Mouse (Mus musculus): ENCODE data around the gene Ascl5. TPM values are rescaled to one million over a fixed set of nuclear protein-coding genes. Genes with fewer than 3 reads are reported as not detected.

Gene Ascl5
- 0.46 TPM in 1 of 2 replicates, not detected in the other for total RNA-seq (2014; rRNA removed)
- 0.36 and 0.90 TPM in 2 replicates for polyA plus RNA-seq (2015; fragmentation: Nextera tagmentation; extraction: Ambion mirVana)

GRCm38 (mm10) chr1:136050312-136051012 is at the start of gene Ascl5:
Gene Ascl5 (plus strand): TSS chr1:136050804.
- no peak for DNase-seq
- Histone ChIP-seq H3K4me1 (ENCODE audit: insufficient read depth) (peaks cover 7% of the 10 kb centered on the region), H3K9me3 (ENCODE audit: low read length) (no peaks in the 10 kb centered on the region), H3K27ac (ENCODE audit: low read depth, low read length) (no peak within 1 kb of the TSS), H3K27me3 (ENCODE audit: insufficient read depth, low read length) (peaks cover 15% of the 10 kb centered on the region; the same call in 1 of the 2 replicates), H3K4me2 (ENCODE audit: low read depth) (peak within 1 kb of the TSS; percentile 63), H3K4me3 (ENCODE audit: low read depth, low read length) (peak within 1 kb of the TSS; percentile 39), H3K9ac (peak within 1 kb of the TSS; percentile 54), H3K36me3 (ENCODE audit: insufficient read depth) (no peaks in the 10 kb centered on the region)
- no peak for ATAC-seq
- TF ChIP-seq CTCF (IDR thresholded peaks at IDR 0.05; ENCODE audit: low read depth) = no peak
- 22% methylated on average over 29 of the region's 29 CpGs for WGBS

GRCm38 (mm10) chr1:136001438-136001837 is 49.2 kb upstream of the Ascl5 start:
- no peak overlapping the region for H3K4me3 ChIP-seq (ENCODE audit: low read depth, low read length)
- DNase-seq (no peak), ATAC-seq (no peak)
- WGBS = 90% methylated on average over 2 of the region's 2 CpGs
- no peak overlapping the region for H3K9ac ChIP-seq
- no peak overlapping the region for H3K4me2 ChIP-seq (ENCODE audit: low read depth)
- H3K4me1 ChIP-seq (ENCODE audit: insufficient read depth) = no peaks in the 10 kb centered on the region
- no peaks in the 10 kb centered on the region for H3K36me3 ChIP-seq (ENCODE audit: insufficient read depth)
- H3K27me3 ChIP-seq (ENCODE audit: insufficient read depth, low read length) = no peaks in the 10 kb centered on the region
- no peaks in the 10 kb centered on the region for H3K9me3 ChIP-seq (ENCODE audit: low read length)
- no peak for TF ChIP-seq CTCF (IDR thresholded peaks at IDR 0.05; ENCODE audit: low read depth)
- no peak overlapping the region for H3K27ac ChIP-seq (ENCODE audit: low read depth, low read length)

- no peak for TF ChIP-seq CTCF (IDR thresholded peaks at IDR 0.05; ENCODE audit: low read depth)
- DNase-seq = no peak
- Histone ChIP-seq H3K36me3 (ENCODE audit: insufficient read depth) (no peaks in the 10 kb centered on the region), H3K27ac (ENCODE audit: low read depth, low read length) (no peak within 1 kb of the TSS), H3K9me3 (ENCODE audit: low read length) (no peaks in the 10 kb centered on the region), H3K4me2 (ENCODE audit: low read depth) (0 out of 2 replicates have a peak within 1 kb of the TSS, but pooled peaks have one; percentile 56), H3K9ac (no peak within 1 kb of the TSS), H3K4me1 (ENCODE audit: insufficient read depth) (no peaks in the 10 kb centered on the region), H3K27me3 (ENCODE audit: insufficient read depth, low read length) (peaks cover 6% of the 10 kb centered on the region; the same call in 1 of the 2 replicates), H3K4me3 (ENCODE audit: low read depth, low read length) (peak within 1 kb of the TSS; percentile 23; the same call in 1 of the 2 replicates)
- no peak for ATAC-seq
- 88% methylated on average over 3 of the region's 3 CpGs for WGBS
These were observed 44.3 kb upstream of the Ascl5 start, which contains the start of gene Igfn1 for GRCm38 (mm10) chr1:136006292-136006748. Gene Igfn1 (minus strand): TSS chr1:136006342.

- Histone ChIP-seq H3K27me3 (ENCODE audit: insufficient read depth, low read length) (peaks cover 6% of the 10 kb centered on the region; the same call in 1 of the 2 replicates), H3K27ac (ENCODE audit: low read depth, low read length) (no peak within 1 kb of the TSS), H3K4me2 (ENCODE audit: low read depth) (peak within 1 kb of the TSS; percentile 56), H3K9ac (peak within 1 kb of the TSS; percentile 14; the same call in 1 of the 2 replicates), H3K9me3 (ENCODE audit: low read length) (no peaks in the 10 kb centered on the region), H3K36me3 (ENCODE audit: insufficient read depth) (no peaks in the 10 kb centered on the region), H3K4me1 (ENCODE audit: insufficient read depth) (no peaks in the 10 kb centered on the region), H3K4me3 (ENCODE audit: low read depth, low read length) (peak within 1 kb of the TSS; percentile 23)
- no peak for TF ChIP-seq CTCF (IDR thresholded peaks at IDR 0.05; ENCODE audit: low read depth)
- DNase-seq (peak; percentile 45), ATAC-seq (peak; percentile 81)
- WGBS = 2% methylated on average over 37 of the region's 37 CpGs
These were observed 43.1 kb upstream of the Ascl5 start, which contains the start of gene Tmem9 for GRCm38 (mm10) chr1:136007211-136008158. Gene Tmem9 (plus strand): TSS chr1:136008150.

- no peak for ATAC-seq
- peak overlapping the region; percentile 56 for H3K4me2 ChIP-seq (ENCODE audit: low read depth)
These were observed 42.5 kb upstream of the Ascl5 start for GRCm38 (mm10) chr1:136008159-136008533.

GRCm38 (mm10) chr1:136010247-136010646 is 40.4 kb upstream of the Ascl5 start:
- Histone ChIP-seq H3K4me3 (ENCODE audit: low read depth, low read length) (no peak overlapping the region), H3K27me3 (ENCODE audit: insufficient read depth, low read length) (peaks cover 6% of the 10 kb centered on the region; the same call in 1 of the 2 replicates), H3K9me3 (ENCODE audit: low read length) (no peaks in the 10 kb centered on the region), H3K36me3 (ENCODE audit: insufficient read depth) (no peaks in the 10 kb centered on the region), H3K4me1 (ENCODE audit: insufficient read depth) (no peaks in the 10 kb centered on the region), H3K4me2 (ENCODE audit: low read depth) (no peak overlapping the region), H3K27ac (ENCODE audit: low read depth, low read length) (no peak overlapping the region), H3K9ac (no peak overlapping the region)
- DNase-seq (no peak), ATAC-seq (no peak)
- WGBS = 89% methylated on average over 4 of the region's 4 CpGs
- no peak for TF ChIP-seq CTCF (IDR thresholded peaks at IDR 0.05; ENCODE audit: low read depth)

More at GRCm38 (mm10) chr1:136008159-136008533, 42.5 kb upstream of the Ascl5 start:
- Histone ChIP-seq H3K9me3 (ENCODE audit: low read length) (no peaks in the 10 kb centered on the region), H3K36me3 (ENCODE audit: insufficient read depth) (no peaks in the 10 kb centered on the region), H3K27me3 (ENCODE audit: insufficient read depth, low read length) (peaks cover 6% of the 10 kb centered on the region; the same call in 1 of the 2 replicates), H3K9ac (no peak overlapping the region), H3K27ac (ENCODE audit: low read depth, low read length) (no peak overlapping the region), H3K4me1 (ENCODE audit: insufficient read depth) (no peaks in the 10 kb centered on the region), H3K4me3 (ENCODE audit: low read depth, low read length) (peak overlapping the region; percentile 23; the same call in 1 of the 2 replicates)
- no peak for TF ChIP-seq CTCF (IDR thresholded peaks at IDR 0.05; ENCODE audit: low read depth)
- WGBS = 24% methylated on average over 8 of the region's 8 CpGs
- DNase-seq = no peak

All from forebrain, postnatal 0 days (tissue).